Mouse (Mus musculus) ES-Bruce4 (cell line): ENCODE measurements around the gene Irf2. TPM values are rescaled to one million over a fixed set of nuclear protein-coding genes. Genes with fewer than 3 reads are reported as not detected.

Source experiments
- H3K27ac ChIP-seq: 2 replicates; pipeline ENCODE4 v1.5.1; 2012; ENCODE audit warnings: low read length, inconsistent platforms; ENCODE audit not compliant: insufficient read depth
- H3K27me3 ChIP-seq: 2 replicates; pipeline ENCODE4 v1.6.1; 2012; ENCODE audit warnings: mild to moderate bottlenecking, low read length, inconsistent platforms; ENCODE audit not compliant: control insufficient read depth, poor library complexity, insufficient read depth, severe bottlenecking
- H3K36me3 ChIP-seq: 2 replicates; pipeline ENCODE4 v1.6.1; 2012; ENCODE audit warnings: inconsistent platforms, mild to moderate bottlenecking, low read length, moderate library complexity; ENCODE audit not compliant: control insufficient read depth, poor library complexity, insufficient read depth, severe bottlenecking
- H3K4me1 ChIP-seq: one replicate; pipeline ENCODE4 v1.8.1; 2011; ENCODE audit warnings: low read length; ENCODE audit not compliant: control insufficient read depth, insufficient read depth
- H3K4me3 ChIP-seq: 2 replicates; pipeline ENCODE4 v1.5.1; 2011; ENCODE audit warnings: low read depth, mild to moderate bottlenecking, low read length
- H3K9ac ChIP-seq: 2 replicates; pipeline ENCODE4 v1.6.1; 2012; ENCODE audit warnings: low read depth, mild to moderate bottlenecking, inconsistent platforms; ENCODE audit not compliant: poor library complexity, severe bottlenecking
- H3K9me3 ChIP-seq: replicated peaks from 2 replicates; pipeline ENCODE4 v1.6.1; 2012; ENCODE audit warnings: mild to moderate bottlenecking, low read length, inconsistent platforms; ENCODE audit not compliant: control insufficient read depth, poor library complexity, insufficient read depth, severe bottlenecking
- CTCF ChIP-seq: IDR thresholded peaks from one replicate; pipeline ENCODE4 v1.8.1; 2011; ENCODE audit warnings: low read depth, low read length
- EP300 ChIP-seq: IDR thresholded peaks from 2 replicates; pipeline ENCODE4 v1.6.1; 2011; ENCODE audit warnings: low read depth, low read length; ENCODE audit not compliant: insufficient read depth
- POLR2A ChIP-seq: IDR thresholded peaks from one replicate; pipeline ENCODE4 v1.8.1; 2011; ENCODE audit warnings: low read length; ENCODE audit not compliant: insufficient read depth
- polyA plus RNA-seq: library from polyadenylated mRNA; stranded (reverse); fragments of >200 nt; gene quantifications from 2 replicates; pipeline ENCODE4 v1.2.4, GENCODE M21; 2011; ENCODE audit warnings: low read depth; ENCODE audit not compliant: missing spikeins, insufficient read depth, insufficient read length

The Irf2 gene
- polyA plus RNA-seq, 1 experiment = 17.6 TPM

DNA sequence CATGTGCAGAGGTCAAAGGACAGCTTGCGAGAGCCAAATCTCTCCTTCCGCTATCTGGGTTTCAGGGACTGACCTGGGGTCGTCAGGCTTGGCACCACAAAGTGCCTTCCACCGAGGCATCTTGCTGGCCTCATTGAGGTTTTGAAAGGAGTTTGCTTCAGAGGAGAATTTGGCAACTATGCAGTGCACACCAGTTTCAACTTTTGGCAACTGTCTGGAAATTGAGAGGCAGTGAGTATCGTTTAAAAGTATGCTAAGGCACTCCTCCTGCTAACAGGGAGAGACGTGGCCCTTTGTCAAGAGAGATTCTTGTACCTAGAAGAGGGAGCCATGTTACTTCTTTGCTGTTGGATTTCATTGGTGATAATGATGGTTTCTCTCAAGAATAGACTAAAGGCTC lies 21.9 kb downstream of the Irf2 start:
- H3K4me1 ChIP-seq = no peaks in the 10 kb centered on the region

DNA sequence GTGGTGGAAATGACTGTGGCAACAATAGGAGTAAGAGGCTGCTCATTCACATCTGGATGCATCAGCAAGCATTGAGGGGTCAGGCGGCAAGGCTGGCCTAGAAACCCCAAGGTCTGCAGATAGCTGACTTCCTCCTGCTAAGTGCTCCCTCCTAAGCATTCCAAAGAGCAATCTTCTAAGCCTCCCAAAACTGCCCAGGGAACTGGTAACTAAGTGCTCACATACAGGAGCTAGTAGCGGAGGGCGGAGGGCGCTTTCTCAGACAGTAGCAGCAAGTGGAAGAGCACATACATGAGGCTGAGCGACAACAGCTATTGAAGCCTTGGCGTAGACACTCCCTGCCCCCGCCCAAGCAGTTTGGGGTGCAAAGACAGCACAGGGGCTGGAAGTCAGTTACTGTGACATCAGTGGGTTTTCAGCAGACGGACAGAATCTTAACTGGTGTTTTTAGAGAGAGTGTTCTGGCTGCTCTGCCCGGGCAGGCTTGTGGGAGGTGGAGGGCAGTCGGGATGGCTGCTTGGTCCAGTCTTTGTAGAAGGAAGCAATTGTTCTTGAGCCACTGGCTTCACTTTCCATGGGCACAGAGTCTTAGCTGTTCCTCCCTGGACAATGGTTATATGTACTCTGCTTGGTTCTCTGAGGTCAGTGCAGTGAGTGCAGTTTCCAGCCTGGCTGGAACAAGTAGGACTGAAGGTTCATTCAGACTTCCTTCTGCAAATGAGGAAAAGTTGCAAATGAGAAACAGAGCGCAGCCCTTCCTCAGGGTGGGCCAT lies 30.1 kb downstream of the Irf2 start:
- H3K27ac ChIP-seq = no peak overlapping the region
- H3K9me3 ChIP-seq = no peaks in the 10 kb centered on the region

More for the DNA sequence above, 21.9 kb downstream of the Irf2 start:
- Histone ChIP-seq H3K27me3 (no peaks in the 10 kb centered on the region), H3K9ac (no peak overlapping the region), H3K4me3 (no peak overlapping the region), H3K27ac (no peak overlapping the region), H3K9me3 (no peaks in the 10 kb centered on the region), H3K36me3 (no peaks in the 10 kb centered on the region)
- TF ChIP-seq POLR2A = no peak
- TF ChIP-seq EP300 = no peak
- TF ChIP-seq CTCF = no peak

DNA sequence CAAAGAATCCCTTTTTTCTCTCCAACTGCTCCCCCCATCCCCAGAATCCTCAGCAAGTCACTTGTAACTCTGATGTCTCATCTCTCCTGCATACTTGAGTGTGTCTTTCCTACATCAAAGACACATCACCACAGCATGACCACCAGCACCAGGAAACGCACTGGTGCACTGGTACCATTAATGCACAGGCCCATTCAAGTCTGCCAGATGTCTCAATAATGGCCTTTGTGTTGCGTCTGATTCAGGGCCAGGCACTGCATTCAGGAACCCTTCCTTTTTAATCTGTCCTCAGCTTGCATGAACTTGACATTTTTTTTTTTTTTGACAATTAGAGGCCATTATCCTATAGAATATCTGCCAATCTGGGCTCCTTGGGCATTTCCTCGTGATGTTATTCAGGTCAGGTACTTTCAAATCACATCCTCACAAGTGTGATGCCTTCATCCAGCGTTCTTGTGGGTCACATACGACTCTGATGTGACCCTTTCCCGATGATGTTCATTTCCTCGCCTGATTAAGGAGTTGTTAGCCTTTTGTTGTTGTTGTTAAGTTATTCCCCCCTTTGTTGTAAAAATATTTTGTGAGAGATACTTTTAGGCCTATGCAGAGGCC lies 31.5 kb downstream of the Irf2 start:
- TF ChIP-seq EP300 (no peak), POLR2A (no peak), CTCF (no peak)
- H3K4me1 ChIP-seq = no peaks in the 10 kb centered on the region
- no peaks in the 10 kb centered on the region for H3K27me3 ChIP-seq
- no peaks in the 10 kb centered on the region for H3K9me3 ChIP-seq
- no peak overlapping the region for H3K27ac ChIP-seq
- no peak overlapping the region for H3K9ac ChIP-seq
- no peaks in the 10 kb centered on the region for H3K36me3 ChIP-seq
- no peak overlapping the region for H3K4me3 ChIP-seq

More for the DNA sequence above, 30.1 kb downstream of the Irf2 start:
- Histone ChIP-seq H3K27me3 (no peaks in the 10 kb centered on the region), H3K4me1 (no peaks in the 10 kb centered on the region), H3K36me3 (no peaks in the 10 kb centered on the region), H3K9ac (no peak overlapping the region), H3K4me3 (no peak overlapping the region)
- no peak for TF ChIP-seq CTCF
- no peak for TF ChIP-seq EP300
- no peak for TF ChIP-seq POLR2A

DNA sequence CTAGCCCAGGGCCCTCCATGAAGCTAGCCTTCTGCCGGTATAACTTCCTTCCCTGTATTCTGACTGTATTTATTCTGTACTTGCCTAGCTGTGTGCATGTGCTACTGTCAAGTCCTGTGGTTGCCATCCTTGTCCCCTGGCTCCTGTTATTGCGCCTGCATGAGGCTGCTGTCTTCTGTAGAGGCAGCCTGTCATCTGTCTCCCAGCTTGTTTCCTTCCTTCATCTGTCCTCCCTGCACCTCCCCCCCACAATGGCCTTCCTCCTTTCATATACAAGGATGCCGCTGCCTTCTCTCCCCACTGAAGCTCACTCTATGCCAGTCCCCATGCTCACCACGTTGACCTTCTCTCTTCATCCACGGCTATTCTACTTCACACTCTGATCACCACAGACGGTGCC lies 33.3 kb downstream of the Irf2 start:
- H3K4me1 ChIP-seq = no peaks in the 10 kb centered on the region
- H3K9ac ChIP-seq = no peak overlapping the region
- no peaks in the 10 kb centered on the region for H3K27me3 ChIP-seq
- H3K36me3 ChIP-seq = no peaks in the 10 kb centered on the region
- TF ChIP-seq POLR2A = no peak
- no peak for TF ChIP-seq CTCF
- TF ChIP-seq EP300 = no peak
- no peak overlapping the region for H3K4me3 ChIP-seq
- H3K9me3 ChIP-seq = no peaks in the 10 kb centered on the region
- no peak overlapping the region for H3K27ac ChIP-seq

DNA sequence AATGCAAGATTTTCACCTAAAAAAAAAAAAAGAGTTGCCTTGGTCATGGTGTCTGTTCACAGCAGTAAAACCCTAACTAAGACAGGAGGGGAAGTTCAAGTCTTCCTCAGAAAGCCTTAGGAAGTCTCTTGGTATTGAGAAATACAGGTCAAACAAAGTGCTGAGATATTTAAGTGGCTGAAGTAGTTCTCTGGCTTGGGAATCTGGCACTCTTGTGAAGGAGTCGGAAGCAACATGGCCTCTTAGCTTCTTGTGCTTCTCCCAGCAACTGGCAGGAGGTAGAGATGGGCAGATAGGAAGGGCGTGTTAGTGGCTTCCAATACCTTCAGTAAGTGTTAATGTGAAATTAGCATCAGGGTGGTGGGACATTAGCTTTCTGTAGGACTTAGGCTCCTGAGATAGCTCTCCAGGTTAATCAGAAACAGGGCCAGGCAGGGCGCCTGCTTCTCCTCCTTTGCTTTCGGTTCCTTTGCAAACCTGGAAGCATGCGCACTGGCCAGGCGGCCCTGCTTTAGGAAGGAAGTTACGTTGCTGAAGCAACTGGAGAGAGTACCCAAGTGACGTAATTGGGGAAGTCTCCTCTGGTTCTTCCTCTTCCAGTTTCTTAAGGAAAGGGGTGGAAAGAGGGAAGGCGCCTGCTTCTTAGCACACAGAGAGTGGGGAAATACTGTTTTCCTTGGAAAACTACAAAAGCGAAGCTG lies 38.4 kb downstream of the Irf2 start:
- no peaks in the 10 kb centered on the region; the same call in 1 of the 2 replicates for H3K9me3 ChIP-seq
- no peak overlapping the region for H3K27ac ChIP-seq
- no peaks in the 10 kb centered on the region for H3K4me1 ChIP-seq
- no peaks in the 10 kb centered on the region for H3K36me3 ChIP-seq
- no peak overlapping the region for H3K4me3 ChIP-seq
- TF ChIP-seq CTCF (no peak), EP300 (no peak), POLR2A (no peak)
- no peak overlapping the region for H3K9ac ChIP-seq
- no peaks in the 10 kb centered on the region for H3K27me3 ChIP-seq
